8 mouse cellular contexts compared by ENCODE assay signal in the genomic region with DNA sequence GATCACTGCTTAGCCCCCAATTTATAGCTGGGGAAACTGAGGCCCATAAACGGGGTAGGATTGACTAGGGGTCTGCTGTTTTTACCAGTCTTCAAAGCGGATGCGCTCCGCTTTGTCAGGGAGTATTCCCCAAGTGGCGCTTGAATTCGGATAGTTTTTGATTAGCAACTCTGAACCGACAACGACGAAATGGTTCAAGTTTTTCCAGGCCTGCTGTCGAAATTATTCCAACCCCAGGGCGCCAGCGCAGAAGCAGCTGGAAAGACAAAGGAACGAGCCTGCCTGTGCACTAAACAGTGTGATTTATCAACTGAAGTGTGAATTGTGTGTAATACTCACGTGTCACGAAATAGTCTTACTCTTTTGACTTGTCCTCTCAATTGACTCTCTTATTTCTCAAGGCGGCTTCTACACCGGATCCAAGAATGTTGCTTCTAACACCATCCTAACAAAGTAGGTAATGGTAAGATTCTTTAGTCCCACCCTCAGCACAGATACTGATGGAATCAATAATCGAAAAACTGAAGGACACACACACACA. TPM values are rescaled to one million over a fixed set of nuclear protein-coding genes. Genes with fewer than 3 reads are reported as not detected.
DNase-seq lines count a peak whose midpoint lies in the region; ATAC-seq and TF ChIP-seq lines count a peak whose summit lies in the region.

Gene Sdc4 (minus strand): TSS at position 428 of the 541 bp plus-strand sequence.

- TF ChIP-seq CTCF in forebrain, postnatal 0 days (IDR thresholded peaks at IDR 0.05; ENCODE audit: low read depth): no peak
- TF ChIP-seq CTCF in lung, postnatal 0 days (IDR thresholded peaks at IDR 0.05): no peak

- peaks cover 17% of the 10 kb centered on the region for H3K4me1 ChIP-seq in kidney, embryonic 14.5 days (ENCODE audit: control insufficient read depth, insufficient read depth, low read length)
- no peaks in the 10 kb centered on the region; the same call in 1 of the 2 replicates for H3K4me1 ChIP-seq in forebrain, postnatal 0 days (ENCODE audit: insufficient read depth)
- H3K4me1 ChIP-seq in hindbrain, embryonic 15.5 days (replicated peaks): peaks cover 17% of the 10 kb centered on the region
- H3K4me1 ChIP-seq in lung, postnatal 0 days (ENCODE audit: insufficient read depth, low read depth, low read length): peaks cover 14% of the 10 kb centered on the region; the same call in 1 of the 2 replicates

- no peak for ATAC-seq in kidney, embryonic 14.5 days (ENCODE audit: low FRiP score, low TSS enrichment)
- peak; percentile 32; the same call in 1 of the 2 replicates for ATAC-seq in forebrain, postnatal 0 days
- ATAC-seq in hindbrain, embryonic 15.5 days (ENCODE audit: low FRiP score, low read depth): no peak
- ATAC-seq in lung, postnatal 0 days: no peak

- no peak for TF ChIP-seq EP300 in lung, postnatal 0 days (IDR thresholded peaks at IDR 0.05)

- H3K27ac ChIP-seq in kidney, embryonic 14.5 days (ENCODE audit: low read depth, low read length): peak within 1 kb of the TSS; percentile 67
- H3K27ac ChIP-seq in forebrain, postnatal 0 days (ENCODE audit: low read depth, low read length): no peak within 1 kb of the TSS
- H3K27ac ChIP-seq in hindbrain, embryonic 15.5 days (replicated peaks): no peak within 1 kb of the TSS
- H3K27ac ChIP-seq in lung, postnatal 0 days (ENCODE audit: low read length): peak within 1 kb of the TSS; percentile 95

- DNase-seq in kidney, adult 9 months: no peak
- peak; percentile 56 for DNase-seq in NIH3T3 (ENCODE audit: low read depth)
- no peak for DNase-seq in forebrain, postnatal 0 days
- peak; percentile 64 for DNase-seq in lung, postnatal 0 days (ENCODE audit: low spot score)
- DNase-seq in adipocyte (ENCODE audit: low spot score): no peak
- DNase-seq in spleen, adult 18-20 months: no peak

- no peaks in the 10 kb centered on the region for H3K9me3 ChIP-seq in kidney, embryonic 14.5 days (ENCODE audit: control insufficient read depth, low read length)
- no peaks in the 10 kb centered on the region for H3K9me3 ChIP-seq in forebrain, postnatal 0 days (ENCODE audit: low read length)
- H3K9me3 ChIP-seq in hindbrain, embryonic 15.5 days: no peaks in the 10 kb centered on the region
- H3K9me3 ChIP-seq in lung, postnatal 0 days (ENCODE audit: low read length): no peaks in the 10 kb centered on the region

- H3K9ac ChIP-seq in kidney, embryonic 14.5 days (ENCODE audit: low read depth, low read length): peak within 1 kb of the TSS; percentile 64
- H3K9ac ChIP-seq in forebrain, postnatal 0 days: peak within 1 kb of the TSS; percentile 49
- peak within 1 kb of the TSS; percentile 50 for H3K9ac ChIP-seq in hindbrain, embryonic 15.5 days
- peak within 1 kb of the TSS; percentile 94 for H3K9ac ChIP-seq in lung, postnatal 0 days (replicated peaks; ENCODE audit: low read depth)

- no peaks in the 10 kb centered on the region for H3K36me3 ChIP-seq in kidney, embryonic 14.5 days (ENCODE audit: control insufficient read depth, insufficient read depth, low read length)
- H3K36me3 ChIP-seq in forebrain, postnatal 0 days (ENCODE audit: insufficient read depth): no peaks in the 10 kb centered on the region
- H3K36me3 ChIP-seq in hindbrain, embryonic 15.5 days: no peaks in the 10 kb centered on the region
- H3K36me3 ChIP-seq in lung, postnatal 0 days (ENCODE audit: insufficient read depth, low read length): no peaks in the 10 kb centered on the region

- peak within 1 kb of the TSS; percentile 64 for H3K4me2 ChIP-seq in kidney, embryonic 14.5 days (replicated peaks; ENCODE audit: low read depth, low read length)
- peak within 1 kb of the TSS; percentile 81 for H3K4me2 ChIP-seq in forebrain, postnatal 0 days (ENCODE audit: low read depth)
- H3K4me2 ChIP-seq in hindbrain, embryonic 15.5 days: peak within 1 kb of the TSS; percentile 97
- peak within 1 kb of the TSS; percentile 72 for H3K4me2 ChIP-seq in lung, postnatal 0 days (replicated peaks; ENCODE audit: low read depth, low read length)

- no peaks in the 10 kb centered on the region for H3K27me3 ChIP-seq in kidney, embryonic 14.5 days (ENCODE audit: control insufficient read depth, insufficient read depth, low read length)
- peaks cover 11% of the 10 kb centered on the region for H3K27me3 ChIP-seq in forebrain, postnatal 0 days (ENCODE audit: insufficient read depth, low read length)
- peaks cover 11% of the 10 kb centered on the region for H3K27me3 ChIP-seq in hindbrain, embryonic 15.5 days
- H3K27me3 ChIP-seq in lung, postnatal 0 days (replicated peaks; ENCODE audit: insufficient read depth, low read length): no peaks in the 10 kb centered on the region

- peak within 1 kb of the TSS; percentile 78 for H3K4me3 ChIP-seq in kidney, embryonic 14.5 days (ENCODE audit: low read length)
- H3K4me3 ChIP-seq in forebrain, postnatal 0 days (ENCODE audit: low read depth, low read length): peak within 1 kb of the TSS; percentile 45
- H3K4me3 ChIP-seq in hindbrain, embryonic 15.5 days: peak within 1 kb of the TSS; percentile 53
- H3K4me3 ChIP-seq in lung, postnatal 0 days (ENCODE audit: low read depth, low read length): peak within 1 kb of the TSS; percentile 77

- 7% methylated on average over 18 of the region's 18 CpGs for WGBS in kidney, embryonic 14.5 days
- 9% methylated on average over 18 of the region's 18 CpGs for WGBS in forebrain, postnatal 0 days
- 5% methylated on average over 18 of the region's 18 CpGs for WGBS in hindbrain, embryonic 15.5 days
- WGBS in lung, postnatal 0 days: 10% methylated on average over 18 of the region's 18 CpGs

RNA-seq across cellular contexts. Expression of gene Sdc4, which starts in this region (rescaled TPM):
- polyA plus RNA-seq in kidney, embryonic 14.5 days (2014; fragmentation: Nextera tagmentation; extraction: Ambion mirVana): 87.8 and 108 TPM in 2 replicates
- 11.8 and 14.0 TPM in 2 replicates for total RNA-seq in forebrain, postnatal 0 days (2014; rRNA removed)
- 8.0 and 16.5 TPM in 2 replicates for polyA plus RNA-seq in forebrain, postnatal 0 days (2015; fragmentation: Nextera tagmentation; extraction: Ambion mirVana)
- polyA plus RNA-seq in hindbrain, embryonic 15.5 days (2015; fragmentation: Nextera tagmentation; extraction: Ambion mirVana): 9.4 and 10.4 TPM in 2 replicates
- polyA plus RNA-seq in lung, postnatal 0 days (2015; fragmentation: Nextera tagmentation; extraction: Ambion mirVana): 217 and 289 TPM in 2 replicates

Comparison
In these comparisons a context has a peak if more than half of its experiments do, and no peak if none do; other contexts are left out.
1. H3K27ac ChIP-seq: peak in kidney, embryonic 14.5 days (single experiment) and lung, postnatal 0 days (single experiment); none in forebrain, postnatal 0 days (single experiment) and hindbrain, embryonic 15.5 days (single experiment).
2. DNase-seq: peak in NIH3T3 (single experiment) and lung, postnatal 0 days (single experiment); none in kidney, adult 9 months (single experiment), forebrain, postnatal 0 days (single experiment), adipocyte (single experiment) and spleen, adult 18-20 months (0 of 2).
3. Peak in every context shown above with its lines, with median percentiles within 50 percentile points of each other: H3K4me2 ChIP-seq, H3K4me3 ChIP-seq and H3K9ac ChIP-seq.